Mouse (Mus musculus) ES-Bruce4 (cell line): ENCODE results near the gene Ak1. TPM values are rescaled to one million over a fixed set of nuclear protein-coding genes. Genes with fewer than 3 reads are reported as not detected.

Experiments used
- H3K27ac ChIP-seq: 2 replicates; pipeline ENCODE4 v1.5.1; 2012; ENCODE audit warnings: low read length, inconsistent platforms; ENCODE audit not compliant: insufficient read depth
- H3K27me3 ChIP-seq: 2 replicates; pipeline ENCODE4 v1.6.1; 2012; ENCODE audit warnings: mild to moderate bottlenecking, low read length, inconsistent platforms; ENCODE audit not compliant: control insufficient read depth, poor library complexity, insufficient read depth, severe bottlenecking
- H3K36me3 ChIP-seq: 2 replicates; pipeline ENCODE4 v1.6.1; 2012; ENCODE audit warnings: inconsistent platforms, mild to moderate bottlenecking, low read length, moderate library complexity; ENCODE audit not compliant: control insufficient read depth, poor library complexity, insufficient read depth, severe bottlenecking
- H3K4me1 ChIP-seq: one replicate; pipeline ENCODE4 v1.8.1; 2011; ENCODE audit warnings: low read length; ENCODE audit not compliant: control insufficient read depth, insufficient read depth
- H3K4me3 ChIP-seq: 2 replicates; pipeline ENCODE4 v1.5.1; 2011; ENCODE audit warnings: low read depth, mild to moderate bottlenecking, low read length
- H3K9ac ChIP-seq: 2 replicates; pipeline ENCODE4 v1.6.1; 2012; ENCODE audit warnings: low read depth, mild to moderate bottlenecking, inconsistent platforms; ENCODE audit not compliant: poor library complexity, severe bottlenecking
- H3K9me3 ChIP-seq: replicated peaks from 2 replicates; pipeline ENCODE4 v1.6.1; 2012; ENCODE audit warnings: mild to moderate bottlenecking, low read length, inconsistent platforms; ENCODE audit not compliant: control insufficient read depth, poor library complexity, insufficient read depth, severe bottlenecking
- CTCF ChIP-seq: IDR thresholded peaks from one replicate; pipeline ENCODE4 v1.8.1; 2011; ENCODE audit warnings: low read depth, low read length
- EP300 ChIP-seq: IDR thresholded peaks from 2 replicates; pipeline ENCODE4 v1.6.1; 2011; ENCODE audit warnings: low read depth, low read length; ENCODE audit not compliant: insufficient read depth
- POLR2A ChIP-seq: IDR thresholded peaks from one replicate; pipeline ENCODE4 v1.8.1; 2011; ENCODE audit warnings: low read length; ENCODE audit not compliant: insufficient read depth
- polyA plus RNA-seq: library from polyadenylated mRNA; stranded (reverse); fragments of >200 nt; gene quantifications from 2 replicates; pipeline ENCODE4 v1.2.4, GENCODE M21; 2011; ENCODE audit warnings: low read depth; ENCODE audit not compliant: missing spikeins, insufficient read depth, insufficient read length

The Ak1 gene
- polyA plus RNA-seq, 1 experiment, result 71.8 TPM

DNA sequence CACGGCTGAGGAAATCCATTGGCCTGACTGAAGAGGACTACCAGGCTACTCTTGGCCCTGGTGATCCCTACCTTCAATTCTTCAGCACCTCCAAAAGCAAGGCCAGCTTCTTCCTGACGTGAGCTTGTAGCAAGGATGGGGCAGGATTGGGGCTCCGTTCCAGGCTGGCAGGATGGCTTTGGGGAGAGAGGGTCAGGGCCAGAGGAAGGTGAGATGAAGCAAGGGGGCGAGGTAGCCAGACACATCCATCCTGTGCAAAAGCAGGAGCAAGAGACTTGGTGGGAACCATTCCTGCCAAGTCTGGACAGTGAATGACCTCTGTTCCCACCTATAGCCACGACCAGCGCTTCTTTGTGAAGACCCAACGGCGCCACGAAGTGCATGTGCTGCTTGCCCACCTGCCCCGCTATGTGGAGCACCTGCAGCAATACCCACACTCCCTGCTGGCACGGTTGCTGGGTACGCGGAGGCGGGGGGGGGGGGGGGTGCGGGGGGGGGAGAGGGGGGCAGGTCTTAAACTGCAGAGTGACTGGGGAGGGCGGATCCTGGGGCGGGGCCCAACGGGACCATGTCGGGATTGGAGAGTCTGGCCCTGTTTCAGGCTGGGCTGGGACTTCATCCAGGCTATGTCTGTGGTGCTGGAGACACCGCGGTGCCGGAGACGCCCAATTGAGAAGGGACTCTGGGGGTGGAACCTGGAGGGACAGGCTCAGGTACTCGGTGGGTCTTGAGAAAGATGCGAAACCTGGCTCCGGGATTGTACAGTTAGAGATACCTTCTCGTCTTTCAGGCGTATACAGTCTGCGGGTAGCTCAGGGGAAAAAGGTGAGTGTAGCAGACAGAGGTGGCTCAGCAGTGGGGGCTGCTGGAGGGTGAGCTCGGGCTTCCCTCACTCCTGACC lies 43.2 kb upstream of the Ak1 start:
- Histone ChIP-seq H3K27me3 (no peaks in the 10 kb centered on the region), H3K9ac (no peak overlapping the region), H3K4me1 (no peaks in the 10 kb centered on the region), H3K4me3 (0 out of 2 replicates have a peak overlapping the region, but pooled peaks have one; percentile 16), H3K27ac (no peak overlapping the region), H3K9me3 (no peaks in the 10 kb centered on the region), H3K36me3 (no peaks in the 10 kb centered on the region)
- TF ChIP-seq CTCF (no peak), EP300 (no peak), POLR2A (no peak)

DNA sequence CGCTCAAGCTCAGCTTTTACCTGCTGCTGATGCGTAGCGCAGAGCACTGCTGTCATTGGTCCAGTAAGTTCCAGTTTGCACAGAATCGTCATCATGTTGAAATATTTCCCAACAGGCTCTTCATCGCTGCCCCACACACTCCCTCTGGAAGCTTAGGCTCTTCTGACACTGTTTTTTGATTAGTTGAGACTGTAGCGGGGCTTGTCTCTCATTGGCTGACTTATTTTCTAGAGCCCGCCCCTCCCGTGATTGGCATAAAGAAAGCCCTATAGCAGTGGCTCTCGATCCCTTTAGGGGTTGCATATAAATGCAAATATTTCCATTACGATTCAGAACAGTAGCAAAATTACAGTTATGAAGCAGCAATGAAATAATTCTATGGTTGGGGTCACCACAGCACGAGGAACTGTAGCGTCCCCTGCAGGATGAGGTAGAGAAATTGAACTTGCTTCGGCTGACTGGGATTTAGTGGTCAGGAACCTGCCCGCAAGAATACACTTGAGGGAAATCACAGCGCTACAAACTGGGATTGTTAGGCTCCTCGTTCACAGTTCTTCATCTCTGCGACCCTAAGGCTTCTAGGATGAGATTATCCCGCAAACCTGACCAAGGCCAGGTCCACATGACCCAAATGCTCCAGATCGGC lies 40.0 kb upstream of the Ak1 start:
- H3K27ac ChIP-seq, result no peak overlapping the region
- no peak for TF ChIP-seq EP300
- no peak for TF ChIP-seq POLR2A
- TF ChIP-seq CTCF, result no peak

DNA sequence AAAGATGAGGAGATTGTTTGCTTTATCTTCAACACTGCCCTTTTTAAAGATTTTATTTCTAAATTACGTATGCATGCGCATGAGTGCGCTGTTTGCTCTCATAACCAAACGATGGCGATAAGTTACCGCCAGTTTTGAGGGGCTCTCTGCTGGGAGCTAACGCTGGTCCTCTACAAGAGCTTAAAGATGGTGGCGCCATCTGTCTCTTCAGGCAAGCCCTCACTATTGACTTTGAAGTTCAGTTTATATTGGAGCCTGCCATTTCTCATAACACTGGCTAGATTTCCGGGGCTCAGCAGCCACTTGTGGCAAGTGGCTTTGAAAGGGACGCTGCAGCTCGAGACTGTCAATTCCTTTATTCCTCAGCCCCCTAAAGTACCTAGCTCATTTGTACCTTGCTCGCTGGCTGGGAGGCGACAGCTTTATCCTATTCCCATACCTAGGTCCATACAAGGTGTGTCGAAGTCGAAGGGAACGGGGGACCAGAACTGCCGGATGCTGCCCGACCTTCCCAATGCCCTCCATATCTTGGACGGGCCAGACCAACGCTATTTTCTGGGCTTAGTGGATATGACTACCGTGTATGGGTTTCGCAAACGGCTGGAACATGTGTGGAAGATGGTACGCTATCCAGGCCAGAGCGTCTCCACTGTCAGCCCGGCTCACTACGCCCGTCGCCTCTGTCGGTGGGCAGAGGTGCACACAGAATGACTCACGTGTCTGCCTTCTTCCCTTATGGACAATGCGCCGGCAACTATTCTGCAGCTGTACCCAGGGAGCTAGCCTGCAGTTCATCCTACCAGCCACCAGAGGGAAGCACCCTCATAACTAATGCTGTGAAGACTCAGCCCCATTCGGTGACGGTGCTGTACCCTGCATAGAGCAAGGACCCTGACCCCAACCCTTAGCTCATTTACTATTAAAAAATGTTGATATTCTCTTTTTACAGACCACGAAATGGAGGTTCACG lies 38.4 kb upstream of the Ak1 start:
- peak overlapping the region; percentile 35 for H3K4me3 ChIP-seq
- TF ChIP-seq EP300 (0 out of 2 replicates have a peak, but pooled peaks have one; percentile 27), POLR2A (no peak), CTCF (peak; percentile 99)
- no peaks in the 10 kb centered on the region for H3K9me3 ChIP-seq
- H3K27me3 ChIP-seq, result no peaks in the 10 kb centered on the region
- no peak overlapping the region for H3K27ac ChIP-seq
- H3K36me3 ChIP-seq, result no peaks in the 10 kb centered on the region
- H3K9ac ChIP-seq, result peak overlapping the region; percentile 4; the same call in 1 of the 2 replicates
- H3K4me1 ChIP-seq, result peaks cover 2% of the 10 kb centered on the region

More for the DNA sequence above, 40.0 kb upstream of the Ak1 start:
- Histone ChIP-seq H3K36me3 (no peaks in the 10 kb centered on the region), H3K27me3 (no peaks in the 10 kb centered on the region), H3K4me3 (peak overlapping the region; percentile 53), H3K9ac (peak overlapping the region; percentile 17; the same call in 1 of the 2 replicates), H3K9me3 (no peaks in the 10 kb centered on the region), H3K4me1 (peaks cover 2% of the 10 kb centered on the region)

DNA sequence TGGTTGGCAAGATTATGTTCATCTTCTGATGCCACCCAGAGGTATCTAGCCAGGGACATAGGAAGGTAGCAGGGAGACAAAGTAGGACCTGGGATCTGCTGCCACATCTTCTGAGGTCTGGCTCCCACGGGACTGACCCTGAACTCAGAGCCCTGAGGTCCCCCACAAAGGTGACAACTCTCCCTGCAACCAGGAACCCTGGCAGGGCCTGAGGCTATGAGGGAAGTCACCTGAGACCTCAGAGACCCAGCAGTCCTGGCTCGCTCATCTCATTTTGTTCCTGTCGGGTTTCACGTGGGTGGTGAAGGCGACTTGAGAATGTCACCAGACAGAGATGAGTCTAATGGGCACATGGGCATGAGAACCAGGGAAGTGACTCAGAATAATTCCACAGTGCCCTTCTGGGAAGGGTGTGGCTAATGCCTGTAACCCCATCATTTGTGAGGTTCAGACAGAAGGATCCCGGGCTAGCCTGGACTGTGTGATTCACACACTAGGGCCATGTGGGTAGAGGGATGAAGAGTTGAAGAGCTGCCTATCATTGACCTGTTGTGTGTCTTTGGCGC lies 36.3 kb upstream of the Ak1 start:
- H3K9ac ChIP-seq, result no peak overlapping the region
- no peaks in the 10 kb centered on the region for H3K27me3 ChIP-seq
- no peak overlapping the region for H3K4me3 ChIP-seq
- no peaks in the 10 kb centered on the region for H3K9me3 ChIP-seq
- peaks cover 2% of the 10 kb centered on the region for H3K4me1 ChIP-seq
- no peak for TF ChIP-seq CTCF
- H3K27ac ChIP-seq, result no peak overlapping the region
- H3K36me3 ChIP-seq, result no peaks in the 10 kb centered on the region

DNA sequence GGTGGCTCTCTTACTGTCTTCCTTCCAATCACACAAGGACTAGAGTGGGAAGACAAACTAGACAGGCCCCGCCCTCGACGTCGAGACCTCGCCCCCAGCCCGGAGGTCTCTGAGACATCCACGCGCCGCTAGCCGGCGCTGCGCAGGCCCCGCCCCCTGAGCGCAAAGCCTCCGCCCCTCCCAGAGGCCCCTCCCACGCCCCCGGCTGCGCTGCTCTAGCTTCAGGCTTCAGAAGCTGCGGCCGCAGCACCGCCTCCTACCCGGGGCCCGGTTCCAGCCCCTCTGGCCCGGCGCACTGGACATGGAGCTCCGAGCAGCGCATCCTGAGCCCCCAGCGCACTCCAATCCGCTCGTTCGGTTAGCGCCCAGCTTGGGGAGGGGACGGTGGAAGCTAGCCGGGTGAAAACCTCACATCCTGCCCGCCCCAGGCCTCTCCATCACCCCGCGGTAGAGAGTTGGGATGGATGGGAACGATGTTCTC lies 34.6 kb upstream of the Ak1 start, which contains the start of gene St6galnac4:
Gene St6galnac4 (plus strand): TSS at position 225 of the 481 bp plus-strand sequence.
- Histone ChIP-seq H3K27me3 (no peaks in the 10 kb centered on the region), H3K36me3 (no peaks in the 10 kb centered on the region), H3K4me3 (peak within 1 kb of the TSS; percentile 72), H3K9ac (peak within 1 kb of the TSS; percentile 58), H3K9me3 (no peaks in the 10 kb centered on the region), H3K27ac (peak within 1 kb of the TSS; percentile 9; the same call in 1 of the 2 replicates), H3K4me1 (peaks cover 2% of the 10 kb centered on the region)
- TF ChIP-seq CTCF (peak; percentile 18), EP300 (no peak)
